Mouse (Mus musculus): ENCODE results near the gene Ccl24.

- no peak for TF ChIP-seq ZC3H11A (IDR thresholded peaks at IDR 0.05; ENCODE audit: low read depth, low read length)
- no peak for TF ChIP-seq JUN (IDR thresholded peaks at IDR 0.05; ENCODE audit: insufficient read depth, low read depth, low read length)
- TF ChIP-seq EP300 (IDR thresholded peaks at IDR 0.05; ENCODE audit: low read length), result no peak
Observed at GRCm38 (mm10) chr5:135527986-135528385, 44.9 kb downstream of the Ccl24 start.
